Mouse (Mus musculus) ES-E14 (cell line): Measurements from ENCODE around the gene Osbpl10.

Experiments used
- CHD2 ChIP-seq: IDR thresholded peaks from 2 replicates; pipeline ENCODE4 v1.6.1; 2014; ENCODE audit warnings: mild to moderate bottlenecking, low read depth, low read length, inconsistent platforms
- HCFC1 ChIP-seq: IDR thresholded peaks from 2 replicates; pipeline ENCODE4 v1.6.1; 2012; ENCODE audit warnings: low read length, inconsistent platforms, borderline replicate concordance; ENCODE audit not compliant: insufficient read depth
- MAFK ChIP-seq: IDR thresholded peaks from 2 replicates; pipeline ENCODE4 v1.6.1; 2014; ENCODE audit warnings: mild to moderate bottlenecking, low read depth, low read length, inconsistent platforms; ENCODE audit not compliant: insufficient read depth
- ZC3H11A ChIP-seq: IDR thresholded peaks from 2 replicates; pipeline ENCODE4 v1.6.1; 2012; ENCODE audit warnings: low read depth, mild to moderate bottlenecking, inconsistent platforms, low read length, borderline replicate concordance
- ZNF384 ChIP-seq: IDR thresholded peaks from 2 replicates; pipeline ENCODE4 v1.6.1; 2012; ENCODE audit warnings: low read depth, low read length, inconsistent platforms

DNA sequence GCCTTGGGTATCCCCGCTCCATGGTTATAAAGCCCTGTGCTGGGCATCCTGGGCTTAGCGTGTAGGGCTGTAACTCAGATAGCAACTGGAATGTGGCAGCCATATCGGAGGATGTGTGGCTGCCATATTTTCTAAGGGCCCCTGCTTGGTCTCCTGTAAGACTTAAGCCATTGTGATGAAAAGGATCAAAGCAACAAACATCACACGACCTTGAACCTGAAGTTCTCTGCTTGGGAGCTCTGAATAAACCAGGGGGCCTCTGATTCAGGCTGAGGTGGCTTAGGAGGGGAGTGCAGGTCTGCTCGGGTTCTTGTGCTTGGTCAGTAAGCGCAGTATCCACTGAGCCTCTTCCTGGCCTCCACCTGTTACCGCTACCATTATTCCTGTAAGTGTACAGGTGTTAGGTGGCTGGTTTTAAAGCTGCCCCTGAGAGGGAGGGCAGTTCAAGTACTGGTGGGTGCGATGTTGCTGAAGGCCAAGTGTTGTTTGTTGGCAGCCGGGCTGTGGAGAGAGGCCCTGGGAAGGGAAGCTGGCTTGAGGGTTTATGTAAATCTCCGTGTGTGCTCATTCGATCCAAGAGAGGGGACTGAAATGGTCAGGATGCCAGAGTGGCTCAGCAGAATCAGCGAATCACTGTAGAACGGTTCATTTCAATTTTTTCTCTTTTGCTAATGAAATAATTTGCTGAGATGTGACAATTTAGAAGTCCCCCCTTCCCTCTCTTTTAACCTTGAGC is 64.8 kb downstream of the Osbpl10 start:
- no peak for TF ChIP-seq MAFK
- no peak for TF ChIP-seq HCFC1
- no peak for TF ChIP-seq CHD2
- no peak for TF ChIP-seq ZC3H11A
- no peak for TF ChIP-seq ZNF384
